Mouse (Mus musculus) liver, embryonic 14.5 days (tissue): ENCODE results near the gene Commd7.

ENCODE experiments used
- CTCF ChIP-seq: IDR thresholded peaks from 2 replicates; pipeline ENCODE4 v1.5.1; 2016; ENCODE audit warnings: antibody characterized with exemption, low read depth, control low read depth
- EP300 ChIP-seq: IDR thresholded peaks from 2 replicates; pipeline ENCODE4 v1.6.1; 2016; ENCODE audit warnings: antibody characterized with exemption, low read depth

DNA sequence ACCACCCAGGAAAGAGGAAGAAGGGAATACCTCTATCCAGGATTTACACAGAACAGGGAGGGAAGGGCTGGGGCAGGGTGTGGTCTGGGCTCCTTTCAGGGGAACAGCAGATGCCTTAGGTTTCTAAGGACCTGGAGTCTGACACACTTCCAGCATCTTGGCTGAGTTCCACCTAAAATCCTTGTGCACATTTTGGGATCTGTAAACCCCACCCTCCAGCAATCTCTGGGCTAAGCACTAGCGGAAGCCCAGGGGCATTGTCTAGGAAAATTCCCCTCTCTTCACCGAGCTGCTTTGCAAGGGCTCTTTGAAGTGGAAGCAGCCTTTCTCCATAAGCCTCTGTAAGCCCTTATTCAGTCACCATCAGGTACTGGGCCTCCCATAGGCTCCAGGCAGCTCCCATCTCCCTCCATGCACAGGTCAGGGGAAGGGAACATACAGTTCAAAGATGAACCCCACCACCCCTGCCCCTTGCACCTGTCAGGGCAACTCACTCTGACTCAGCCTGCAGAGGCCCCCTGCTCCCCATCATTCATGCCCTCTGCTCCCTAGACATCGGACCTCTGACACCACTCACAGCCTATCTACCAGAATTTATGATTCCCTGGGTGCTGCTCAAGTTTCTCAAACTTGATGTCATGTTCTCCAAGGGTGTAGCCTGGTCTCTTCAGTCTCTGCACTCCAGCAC lies 19.8 kb downstream of the Commd7 start:
- TF ChIP-seq EP300 (no peak), CTCF (no peak)
